Mouse (Mus musculus): ENCODE measurements around the gene Zeb2.

GRCm38 (mm10) chr2:44969226-44969625 lies 148.0 kb downstream of the Zeb2 start:
- TF ChIP-seq CTCF (IDR thresholded peaks at IDR 0.05; ENCODE audit: borderline replicate concordance, control insufficient read depth, extremely low read depth, insufficient read depth, low read length, poor library complexity) (no peak), POLR2A (IDR thresholded peaks at IDR 0.05; ENCODE audit: control insufficient read depth, extremely low read depth, insufficient read depth, low read length, poor library complexity) (no peak)

All from thymus, adult 2 months (tissue).